Mouse (Mus musculus): ENCODE results near the gene Krtap3-1.
"Not testable (repeated sequence)": the region's sequence is repeated elsewhere in the genome, so short reads cannot be mapped to it uniquely, and the experiment has no call there.

Gene Krtap3-1

GRCm38 (mm10) chr11:99566530-99566929 is at the start of gene Krtap3-1:
Gene Krtap3-1, minus strand, starts transcription at chr11:99566630.
- DNase-seq (ENCODE audit: low spot score): no peak

- DNase-seq (ENCODE audit: low spot score): no peak
Measured at GRCm38 (mm10) chr11:99614796-99615363, 48.5 kb upstream of the Krtap3-1 start, which contains the start of gene Krtap2-4. Gene Krtap2-4, minus strand, starts transcription at chr11:99614846.

GRCm38 (mm10) chr11:99610089-99610488 is 43.7 kb upstream of the Krtap3-1 start, which contains the start of gene Gm11937:
Gene Gm11937, minus strand, starts transcription at chr11:99610189.
- DNase-seq (ENCODE audit: low spot score): not testable (repeated sequence)

- DNase-seq (ENCODE audit: low spot score): no peak
Measured at GRCm38 (mm10) chr11:99609126-99609525, 42.7 kb upstream of the Krtap3-1 start.

GRCm38 (mm10) chr11:99603208-99603607 is 36.8 kb upstream of the Krtap3-1 start, which contains the start of gene Gm11938:
Gene Gm11938, minus strand, starts transcription at chr11:99603308.
- not testable (repeated sequence) for DNase-seq (ENCODE audit: low spot score)

- not testable (repeated sequence) for DNase-seq (ENCODE audit: low spot score)
Measured at GRCm38 (mm10) chr11:99597742-99598141, 31.3 kb upstream of the Krtap3-1 start, which contains the start of gene Krtap9-3. Gene Krtap9-3, minus strand, starts transcription at chr11:99598105.

GRCm38 (mm10) chr11:99590981-99591380 is 24.6 kb upstream of the Krtap3-1 start, which contains the start of gene Krtap1-3:
Gene Krtap1-3, minus strand, starts transcription at chr11:99591339.
- no peak for DNase-seq (ENCODE audit: low spot score)

GRCm38 (mm10) chr11:99585096-99585495 is 18.7 kb upstream of the Krtap3-1 start:
- no peak for DNase-seq (ENCODE audit: low spot score)

- no peak for DNase-seq (ENCODE audit: low spot score)
Measured at GRCm38 (mm10) chr11:99583245-99583704, 16.8 kb upstream of the Krtap3-1 start, which contains the start of gene Krtap1-4. Gene Krtap1-4, minus strand, starts transcription at chr11:99583654.

GRCm38 (mm10) chr11:99581564-99581963 is 15.1 kb upstream of the Krtap3-1 start:
- DNase-seq (ENCODE audit: low spot score): peak; percentile 7

- DNase-seq (ENCODE audit: low spot score): no peak
Measured at GRCm38 (mm10) chr11:99581051-99581450, 14.6 kb upstream of the Krtap3-1 start.

GRCm38 (mm10) chr11:99580636-99581035 is 14.2 kb upstream of the Krtap3-1 start, which contains the start of gene Krtap1-5:
Gene Krtap1-5, minus strand, starts transcription at chr11:99581016.
- DNase-seq (ENCODE audit: low spot score): no peak

- peak; percentile 79 for DNase-seq (ENCODE audit: low spot score)
Measured at GRCm38 (mm10) chr11:99574106-99574505, 7.7 kb upstream of the Krtap3-1 start.

- DNase-seq (ENCODE audit: low spot score): no peak
Measured at GRCm38 (mm10) chr11:99573164-99573563, 6.7 kb upstream of the Krtap3-1 start.

- no peak for DNase-seq (ENCODE audit: low spot score)
Measured at GRCm38 (mm10) chr11:99562580-99562979, 3.9 kb downstream of the Krtap3-1 start.

- DNase-seq (ENCODE audit: low spot score): no peak
Measured at GRCm38 (mm10) chr11:99559366-99559765, 7.1 kb downstream of the Krtap3-1 start, which contains the start of gene Gm11939. Gene Gm11939, minus strand, starts transcription at chr11:99559466.

GRCm38 (mm10) chr11:99557976-99558745 is 8.3 kb downstream of the Krtap3-1 start:
- peak; percentile 7 for DNase-seq (ENCODE audit: low spot score)

GRCm38 (mm10) chr11:99556753-99557152 is 9.7 kb downstream of the Krtap3-1 start, which contains the start of gene Krtap3-2:
Gene Krtap3-2, minus strand, starts transcription at chr11:99556853.
- DNase-seq (ENCODE audit: low spot score): no peak

GRCm38 (mm10) chr11:99556195-99556594 is 10.2 kb downstream of the Krtap3-1 start:
- no peak for DNase-seq (ENCODE audit: low spot score)

GRCm38 (mm10) chr11:99550765-99551164 is 15.7 kb downstream of the Krtap3-1 start, which contains the start of gene Krtap3-3:
Gene Krtap3-3, minus strand, starts transcription at chr11:99550865.
- no peak for DNase-seq (ENCODE audit: low spot score)

- DNase-seq (ENCODE audit: low spot score): no peak
Measured at GRCm38 (mm10) chr11:99547892-99548291, 18.5 kb downstream of the Krtap3-1 start.

GRCm38 (mm10) chr11:99539721-99540120 is 26.7 kb downstream of the Krtap3-1 start:
- no peak for DNase-seq (ENCODE audit: low spot score)

Data from lung, postnatal 25 days (tissue).